Mouse (Mus musculus) CH12.LX (cell line): Measurements from ENCODE around the gene Lect2. TPM values are rescaled to one million over a fixed set of nuclear protein-coding genes. Genes with fewer than 3 reads are reported as not detected.

ENCODE experiments used
- DNase-seq: peaks from one replicate; pipeline ENCODE4 v3.0.0-alpha.2; 2013; ENCODE audit errors: extremely low read depth
- H3K27ac ChIP-seq: 2 replicates; pipeline ENCODE4 v1.5.1; 2012; ENCODE audit warnings: low read depth, mild to moderate bottlenecking, control low read depth, moderate library complexity; ENCODE audit not compliant: insufficient read depth
- H3K27me3 ChIP-seq: replicated peaks from 2 replicates; pipeline ENCODE3; 2012; ENCODE audit warnings: inconsistent platforms
- H3K36me3 ChIP-seq, 2 experiments: replicated peaks in 1 of 2; 2 replicates each; pipeline versions ENCODE3 to v1.6.1; 2012; ENCODE audit warnings: inconsistent platforms in 1 of 2, low read length in 1 of 2, mild to moderate bottlenecking in 1 of 2, mixed read lengths in 1 of 2, moderate library complexity in 1 of 2; ENCODE audit not compliant: control insufficient read depth in 1 of 2, insufficient read depth in 1 of 2
- H3K4me1 ChIP-seq, 2 experiments: 2 replicates each; pipeline ENCODE4 v1.6.1; 2012; ENCODE audit warnings: inconsistent platforms in 1 of 2, moderate library complexity in 1 of 2; ENCODE audit not compliant: insufficient read depth in 2 of 2, control insufficient read depth in 1 of 2
- H3K4me2 ChIP-seq: 2 replicates; pipeline ENCODE4 v1.6.1; 2012; ENCODE audit warnings: low read depth, mild to moderate bottlenecking, control low read depth; ENCODE audit not compliant: poor library complexity, insufficient read depth, severe bottlenecking
- H3K4me3 ChIP-seq, 3 experiments: fragments of 150-350 bp in 1 of 3; sonication (generic) in 1 of 3; replicated peaks in 1 of 3; 2 replicates each; pipeline versions ENCODE3 to v1.5.1; 2011 to 2012; ENCODE audit warnings: low read depth in 2 of 3, low read length in 2 of 3, mild to moderate bottlenecking in 2 of 3, moderate library complexity in 2 of 3, control low read depth in 1 of 3, improper control_type of control experiment in 1 of 3, inconsistent platforms in 1 of 3, mixed read lengths in 1 of 3; ENCODE audit not compliant: poor library complexity in 1 of 3
- H3K79me2 ChIP-seq: replicated peaks from 2 replicates; pipeline ENCODE4 v1.6.1; 2012; ENCODE audit warnings: mild to moderate bottlenecking, moderate library complexity; ENCODE audit not compliant: control insufficient read depth, poor library complexity, insufficient read depth, severe bottlenecking; ENCODE audit errors: extremely low read depth
- H3K9ac ChIP-seq: 2 replicates; pipeline ENCODE4 v1.6.1; 2012; ENCODE audit warnings: low read depth, mild to moderate bottlenecking, control low read depth, moderate library complexity; ENCODE audit not compliant: insufficient read depth
- H3K9me3 ChIP-seq: replicated peaks from 2 replicates; pipeline ENCODE3; 2012; ENCODE audit warnings: low read length, inconsistent platforms, mixed read lengths
- E2F4 ChIP-seq: IDR thresholded peaks from 2 replicates; pipeline ENCODE4 v1.6.1; 2011; ENCODE audit warnings: low read depth, low read length, improper control_type of control experiment; ENCODE audit not compliant: insufficient replicate concordance
- ELF1 ChIP-seq: IDR thresholded peaks from 2 replicates; pipeline ENCODE4 v1.6.1; 2014; ENCODE audit warnings: low read depth, mild to moderate bottlenecking, inconsistent platforms, low read length, improper control_type of control experiment
- GABPA ChIP-seq: IDR thresholded peaks from 2 replicates; pipeline ENCODE4 v1.6.1; 2012; ENCODE audit warnings: low read depth, low read length, improper control_type of control experiment, inconsistent platforms; ENCODE audit not compliant: insufficient replicate concordance
- HCFC1 ChIP-seq: IDR thresholded peaks from 2 replicates; pipeline ENCODE4 v1.6.1; 2012; ENCODE audit warnings: low read depth, mild to moderate bottlenecking, inconsistent platforms, low read length, improper control_type of control experiment
- IRF4 ChIP-seq: IDR thresholded peaks from 2 replicates; pipeline ENCODE4 v1.6.1; 2014; ENCODE audit warnings: low read depth, mild to moderate bottlenecking, inconsistent platforms, low read length, improper control_type of control experiment
- JUN ChIP-seq: IDR thresholded peaks from 2 replicates; pipeline ENCODE4 v1.6.1; 2011; ENCODE audit warnings: low read depth, mild to moderate bottlenecking, low read length, improper control_type of control experiment, moderate library complexity; ENCODE audit not compliant: insufficient read depth
- KAT2A ChIP-seq: IDR thresholded peaks from 2 replicates; pipeline ENCODE4 v1.6.1; 2012; ENCODE audit warnings: low read length, improper control_type of control experiment, inconsistent platforms; ENCODE audit not compliant: insufficient replicate concordance
- MEF2A ChIP-seq: IDR thresholded peaks from 2 replicates; pipeline ENCODE4 v1.6.1; 2014; ENCODE audit warnings: low read depth, mild to moderate bottlenecking, inconsistent platforms, low read length, improper control_type of control experiment, borderline replicate concordance
- MXI1 ChIP-seq: IDR thresholded peaks from 2 replicates; pipeline ENCODE4 v1.6.1; 2011; ENCODE audit warnings: mild to moderate bottlenecking, low read depth, low read length, improper control_type of control experiment
- NELFE ChIP-seq: IDR thresholded peaks from 2 replicates; pipeline ENCODE4 v1.6.1; 2011; ENCODE audit warnings: low read depth, low read length, improper control_type of control experiment
- PAX5 ChIP-seq: IDR thresholded peaks from 2 replicates; pipeline ENCODE4 v1.6.1; 2012; ENCODE audit warnings: low read length, inconsistent platforms, mixed read lengths
- RCOR1 ChIP-seq: conservative IDR thresholded peaks from 2 replicates; pipeline ENCODE4 v1.6.1; 2012; ENCODE audit warnings: low read depth, mild to moderate bottlenecking, inconsistent platforms, low read length, improper control_type of control experiment
- UBTF ChIP-seq: IDR thresholded peaks from 2 replicates; pipeline ENCODE4 v1.6.1; 2012; ENCODE audit warnings: low read depth, mild to moderate bottlenecking, inconsistent platforms, low read length, improper control_type of control experiment, moderate library complexity
- ZKSCAN1 ChIP-seq: IDR thresholded peaks from 2 replicates; pipeline ENCODE4 v1.6.1; 2012; ENCODE audit warnings: low read depth, inconsistent platforms, low read length, improper control_type of control experiment, borderline replicate concordance
- ZMIZ1 ChIP-seq: IDR thresholded peaks from 2 replicates; pipeline ENCODE4 v1.6.1; 2012; ENCODE audit warnings: low read depth, mild to moderate bottlenecking, inconsistent platforms, low read length, improper control_type of control experiment
- ZNF384 ChIP-seq: IDR thresholded peaks from 2 replicates; pipeline ENCODE4 v1.6.1; 2012; ENCODE audit warnings: low read depth, low read length, improper control_type of control experiment, inconsistent platforms
- dilution Hi-C: fragments of 300-500 bp; cut with MboI; formaldehyde crosslinking; loops from 2 replicates; pipeline ENCODE4 v1.14.3; 2020; ENCODE audit warnings: low sequenced_read_pairs; ENCODE audit not compliant: extremely low pct_unique_long_range_greater_than_20kb, extremely low pct_ligation_motif_present
- in situ Hi-C: fragments of 300-500 bp; cut with MboI; formaldehyde crosslinking; loops from 3 replicates; pipeline ENCODE4 v1.14.3; 2019; ENCODE audit warnings: low sequenced_read_pairs, low pct_ligation_motif_present, low pct_unique_long_range_greater_than_20kb, mixed read lengths
- polyA plus RNA-seq: library from polyadenylated mRNA; unstranded; fragments of >175 nt; gene quantifications from 2 replicates; pipeline ENCODE4 v1.2.1, GENCODE M21; 2012; ENCODE audit warnings: low read depth; ENCODE audit not compliant: insufficient read length
- total RNA-seq, 2 experiments: library from RNA; depleted of rRNA; stranded (reverse); fragments of 300-350 nt in 1 of 2; fragments of >200 nt in 1 of 2; gene quantifications; 2 replicates each; pipeline ENCODE4 v1.2.3; 2012 to 2014

The Lect2 gene
- total and polyA plus RNA-seq, 3 experiments = not detected

DNA sequence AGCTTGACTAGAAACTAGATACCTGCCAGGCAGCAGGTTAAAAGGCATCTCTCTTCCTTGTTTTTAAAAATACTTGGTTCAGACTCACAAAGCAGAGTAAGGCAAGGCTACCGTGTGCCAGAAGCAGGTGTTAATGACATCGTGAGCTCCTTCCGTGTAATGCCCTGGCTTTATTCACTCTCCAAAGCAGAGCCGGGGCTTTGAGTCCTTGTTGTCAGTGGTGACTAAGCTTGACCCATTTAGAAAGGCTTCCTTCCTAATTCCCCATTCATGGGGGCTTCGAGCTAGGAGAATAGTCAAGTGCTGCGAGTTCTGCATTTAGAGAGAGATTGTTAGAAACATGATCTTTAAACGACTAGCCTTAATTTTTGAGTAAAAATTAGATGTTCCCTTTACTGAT lies 31.5 kb downstream of the Lect2 start:
- Histone ChIP-seq H3K36me3 (no peaks in the 10 kb centered on the region), H3K9me3 (peaks cover under 1% of the 10 kb centered on the region), H3K4me3 (no peak overlapping the region), H3K79me2 (no peaks in the 10 kb centered on the region), H3K4me1 (0 out of 4 replicates have a peak, but pooled peaks cover 0 to 2% of the 10 kb centered on the region in 2 experiments), H3K9ac (no peak overlapping the region), H3K27me3 (peaks cover 80% of the 10 kb centered on the region), H3K27ac (no peak overlapping the region), H3K4me2 (no peak overlapping the region)
- in situ Hi-C loops = no loop called here
- dilution Hi-C loops = no loop called here
- TF ChIP-seq PAX5 (no peak), ZKSCAN1 (no peak), NELFE (no peak), MXI1 (no peak), ZMIZ1 (no peak), ZNF384 (no peak), MEF2A (no peak), UBTF (no peak)
- DNase-seq = no peak

DNA sequence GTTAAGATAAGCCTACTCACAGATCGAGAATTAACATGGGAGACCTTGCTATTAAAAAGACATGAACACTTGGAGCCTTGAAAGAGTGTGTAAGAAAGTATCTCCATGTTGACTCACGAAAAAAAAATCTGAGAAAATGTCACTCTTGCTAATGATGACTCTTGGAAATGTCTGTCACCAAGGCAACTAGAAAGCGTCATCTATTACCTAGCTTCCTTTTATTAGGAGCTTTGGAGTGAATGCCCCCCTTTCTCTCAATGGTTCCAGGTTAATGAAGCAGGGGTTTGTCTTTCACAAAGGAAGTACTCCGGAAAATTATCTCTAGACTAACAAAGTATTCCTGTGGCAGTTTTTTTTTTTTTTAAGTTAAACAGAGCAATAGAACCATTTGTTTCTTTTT lies 32.0 kb downstream of the Lect2 start:
- no peaks in the 10 kb centered on the region for H3K79me2 ChIP-seq
- no peaks in the 10 kb centered on the region for H3K36me3 ChIP-seq
- 0 out of 4 replicates have a peak, but pooled peaks cover 0 to 2% of the 10 kb centered on the region in 2 experiments for H3K4me1 ChIP-seq
- H3K27ac ChIP-seq = no peak overlapping the region
- H3K9ac ChIP-seq = no peak overlapping the region
- no peak overlapping the region for H3K4me3 ChIP-seq
- DNase-seq = no peak
- no peak for TF ChIP-seq UBTF
- no peak for TF ChIP-seq ELF1
- TF ChIP-seq JUN = no peak
- TF ChIP-seq ZNF384 = no peak
- TF ChIP-seq RCOR1 = no peak
- TF ChIP-seq KAT2A = no peak
- TF ChIP-seq HCFC1 = no peak
- TF ChIP-seq ZMIZ1 = no peak
- no peak for TF ChIP-seq E2F4
- no peak for TF ChIP-seq IRF4
- TF ChIP-seq GABPA = no peak
- in situ Hi-C loops = no loop called here
- no peak overlapping the region for H3K4me2 ChIP-seq
- peaks cover 80% of the 10 kb centered on the region for H3K27me3 ChIP-seq
- dilution Hi-C loops = no loop called here
- no peaks in the 10 kb centered on the region for H3K9me3 ChIP-seq
